Mouse (Mus musculus) MEL (cell line): Measurements from ENCODE around the gene 4931414P19Rik. TPM values are rescaled to one million over a fixed set of nuclear protein-coding genes. Genes with fewer than 3 reads are reported as not detected.

ENCODE experiments used
- DNase-seq: peaks from one replicate; pipeline ENCODE4 v3.0.0; 2011; ENCODE audit warnings: low read depth, low spot score
- H3K27ac ChIP-seq: 2 replicates; pipeline ENCODE4 v1.5.1; 2012; ENCODE audit warnings: low read depth, mild to moderate bottlenecking, control low read depth, low read length, moderate library complexity; ENCODE audit not compliant: control insufficient read depth
- H3K27me3 ChIP-seq, 2 experiments: fragments of 150-350 bp in 1 of 2; sonication (generic) in 1 of 2; 2 replicates each; pipeline ENCODE4 v1.6.1; 2012; ENCODE audit warnings: low read length in 2 of 2, mild to moderate bottlenecking in 2 of 2, improper control_type of control experiment in 1 of 2, moderate library complexity in 1 of 2; ENCODE audit not compliant: insufficient read depth in 2 of 2, control insufficient read depth in 1 of 2
- H3K36me3 ChIP-seq, 2 experiments: 2 replicates each; pipeline ENCODE4 v1.6.1; 2012 to 2014; ENCODE audit warnings: low read length in 2 of 2, improper control_type of control experiment in 1 of 2, inconsistent platforms in 1 of 2, mild to moderate bottlenecking in 1 of 2; ENCODE audit not compliant: insufficient read depth in 2 of 2, control insufficient read depth in 1 of 2
- H3K4me1 ChIP-seq, 2 experiments: fragments of 150-350 bp in 1 of 2; sonication (generic) in 1 of 2; 2 replicates each; pipeline ENCODE4 v1.6.1; 2012; ENCODE audit warnings: low read length in 2 of 2, improper control_type of control experiment in 1 of 2, mild to moderate bottlenecking in 1 of 2; ENCODE audit not compliant: insufficient read depth in 2 of 2, control insufficient read depth in 1 of 2
- H3K4me3 ChIP-seq, 2 experiments: fragments of 150-350 bp in 1 of 2; sonication (generic) in 1 of 2; 2 replicates each; pipeline ENCODE4 v1.5.1; 2012; ENCODE audit warnings: low read depth in 2 of 2, low read length in 2 of 2, mild to moderate bottlenecking in 2 of 2, moderate library complexity in 2 of 2, control low read depth in 1 of 2, improper control_type of control experiment in 1 of 2; ENCODE audit not compliant: control insufficient read depth in 1 of 2, insufficient read depth in 1 of 2
- H3K79me2 ChIP-seq: 2 replicates; pipeline ENCODE4 v1.6.1; 2012; ENCODE audit warnings: mild to moderate bottlenecking, low read length, moderate library complexity; ENCODE audit not compliant: control insufficient read depth, poor library complexity, insufficient read depth
- H3K9ac ChIP-seq: 2 replicates; pipeline ENCODE4 v1.6.1; 2012; ENCODE audit warnings: low read depth, mild to moderate bottlenecking, control low read depth, low read length, moderate library complexity; ENCODE audit not compliant: control insufficient read depth, poor library complexity, severe bottlenecking
- H3K9me3 ChIP-seq: fragments of 150-350 bp; sonication (generic); replicated peaks from 2 replicates; pipeline ENCODE4 v1.6.1; 2012; ENCODE audit warnings: mild to moderate bottlenecking, low read length, improper control_type of control experiment, moderate library complexity; ENCODE audit not compliant: insufficient read depth
- EP300 ChIP-seq, 2 experiments: IDR thresholded peaks; 2 replicates each; pipeline ENCODE4 v1.6.1; 2011; ENCODE audit warnings: improper control_type of control experiment in 2 of 2, low read length in 2 of 2, low read depth in 1 of 2, mild to moderate bottlenecking in 1 of 2
- MAFK ChIP-seq: IDR thresholded peaks from 2 replicates; pipeline ENCODE4 v1.6.1; 2011; ENCODE audit warnings: low read depth, mild to moderate bottlenecking, low read length, improper control_type of control experiment, borderline replicate concordance
- MXI1 ChIP-seq: IDR thresholded peaks from 2 replicates; pipeline ENCODE4 v1.6.1; 2011; ENCODE audit warnings: mild to moderate bottlenecking, low read depth, low read length, improper control_type of control experiment
- POLR2AphosphoS2 ChIP-seq: IDR thresholded peaks from 2 replicates; pipeline ENCODE4 v1.6.1; 2011; ENCODE audit warnings: low read length, improper control_type of control experiment
- RCOR1 ChIP-seq: IDR thresholded peaks from 2 replicates; pipeline ENCODE4 v1.6.1; 2012; ENCODE audit warnings: low read depth, mild to moderate bottlenecking, inconsistent platforms, low read length, improper control_type of control experiment
- TCF12 ChIP-seq: IDR thresholded peaks from 2 replicates; pipeline ENCODE4 v1.6.1; 2014; ENCODE audit warnings: low read depth, mild to moderate bottlenecking, inconsistent platforms, low read length, improper control_type of control experiment, moderate library complexity
- USF1 ChIP-seq: IDR thresholded peaks from 2 replicates; pipeline ENCODE4 v1.6.1; 2014; ENCODE audit warnings: low read depth, mild to moderate bottlenecking, inconsistent platforms, low read length, improper control_type of control experiment, moderate library complexity
- USF2 ChIP-seq, 2 experiments: IDR thresholded peaks; 2 replicates each; pipeline ENCODE4 v1.6.1; 2011 to 2012; ENCODE audit warnings: improper control_type of control experiment in 2 of 2, low read length in 2 of 2, borderline replicate concordance in 1 of 2, inconsistent platforms in 1 of 2, low read depth in 1 of 2, mild to moderate bottlenecking in 1 of 2; ENCODE audit not compliant: insufficient read depth in 1 of 2
- ZC3H11A ChIP-seq: IDR thresholded peaks from 2 replicates; pipeline ENCODE4 v1.6.1; 2012; ENCODE audit warnings: low read depth, mild to moderate bottlenecking, inconsistent platforms, low read length, improper control_type of control experiment
- ZKSCAN1 ChIP-seq: IDR thresholded peaks from 2 replicates; pipeline ENCODE4 v1.6.1; 2012; ENCODE audit warnings: low read depth, mild to moderate bottlenecking, inconsistent platforms, low read length, improper control_type of control experiment, moderate library complexity
- ZMIZ1 ChIP-seq: IDR thresholded peaks from 2 replicates; pipeline ENCODE4 v1.6.1; 2012; ENCODE audit warnings: low read depth, mild to moderate bottlenecking, inconsistent platforms, low read length, improper control_type of control experiment, moderate library complexity
- ZNF384 ChIP-seq: IDR thresholded peaks from 2 replicates; pipeline ENCODE4 v1.6.1; 2012; ENCODE audit warnings: low read depth, mild to moderate bottlenecking, inconsistent platforms, low read length, improper control_type of control experiment
- polyA plus RNA-seq, 2 experiments: library from polyadenylated mRNA; stranded (reverse) in 1 of 2; unstranded in 1 of 2; fragments of >175 nt in 1 of 2; fragments of >200 nt in 1 of 2; gene quantifications; 2 replicates each; pipeline versions ENCODE4 v1.2.1 to v1.2.4; 2012; ENCODE audit warnings: low replicate concordance in 2 of 2, low read depth in 1 of 2; ENCODE audit not compliant: insufficient read length in 2 of 2, insufficient read depth in 1 of 2, missing spikeins in 1 of 2
- total RNA-seq: library from RNA; depleted of rRNA; stranded (reverse); fragments of 300-350 nt; gene quantifications from 2 replicates; pipeline ENCODE4 v1.2.3, GENCODE M21; 2012

4931414P19Rik gene
- total and polyA plus RNA-seq, 3 experiments, result 1.9 to 4.8 TPM; not detected in 1

- TF ChIP-seq ZC3H11A (no peak), ZMIZ1 (no peak), USF1 (no peak), ZKSCAN1 (no peak)
Measured at GRCm38 (mm10) chr14:54572790-54573736, 32.7 kb downstream of the 4931414P19Rik start (continued).

GRCm38 (mm10) chr14:54572122-54572521 is 33.7 kb downstream of the 4931414P19Rik start:
- H3K27me3 ChIP-seq, result no peaks in the 10 kb centered on the region
- DNase-seq, result no peak
- H3K9ac ChIP-seq, result no peak overlapping the region
- H3K4me3 ChIP-seq, result no peak overlapping the region
- peaks cover 6 to 16% of the 10 kb centered on the region in 2 experiments for H3K4me1 ChIP-seq
- no peaks in the 10 kb centered on the region for H3K79me2 ChIP-seq
- no peaks in the 10 kb centered on the region for H3K9me3 ChIP-seq
- TF ChIP-seq TCF12 (no peak), RCOR1 (no peak), POLR2AphosphoS2 (no peak), MAFK (no peak), EP300 (IDR thresholded peaks at IDR 0.05; ENCODE audit: low read depth in 1 of 2, low read length in 2 of 2) (no peak), USF1 (no peak), USF2 (IDR thresholded peaks at IDR 0.05; ENCODE audit: borderline replicate concordance in 1 of 2, insufficient read depth in 1 of 2, low read depth in 1 of 2, low read length in 2 of 2) (no peak)
- H3K27ac ChIP-seq, result no peak overlapping the region
- H3K36me3 ChIP-seq, result 0 out of 4 replicates have a peak, but pooled peaks cover 0 to 5% of the 10 kb centered on the region in 2 experiments

GRCm38 (mm10) chr14:54569451-54570392 is 36.1 kb downstream of the 4931414P19Rik start:
- no peak overlapping the region for H3K27ac ChIP-seq

More at GRCm38 (mm10) chr14:54569451-54570392, 36.1 kb downstream of the 4931414P19Rik start:
- H3K36me3 ChIP-seq, result 0 out of 4 replicates have a peak, but pooled peaks cover 0 to 5% of the 10 kb centered on the region in 2 experiments
- peaks cover 6 to 16% of the 10 kb centered on the region in 2 experiments for H3K4me1 ChIP-seq
- H3K9ac ChIP-seq, result no peak overlapping the region
- no peaks in the 10 kb centered on the region for H3K27me3 ChIP-seq
- H3K4me3 ChIP-seq, result no peak overlapping the region
- DNase-seq, result no peak
- H3K79me2 ChIP-seq, result no peaks in the 10 kb centered on the region
- no peak for TF ChIP-seq MXI1
- no peak for TF ChIP-seq ZNF384
- TF ChIP-seq TCF12, result no peak
- no peaks in the 10 kb centered on the region for H3K9me3 ChIP-seq
